Mouse (Mus musculus): ENCODE results near the gene Fam98c.

DNA sequence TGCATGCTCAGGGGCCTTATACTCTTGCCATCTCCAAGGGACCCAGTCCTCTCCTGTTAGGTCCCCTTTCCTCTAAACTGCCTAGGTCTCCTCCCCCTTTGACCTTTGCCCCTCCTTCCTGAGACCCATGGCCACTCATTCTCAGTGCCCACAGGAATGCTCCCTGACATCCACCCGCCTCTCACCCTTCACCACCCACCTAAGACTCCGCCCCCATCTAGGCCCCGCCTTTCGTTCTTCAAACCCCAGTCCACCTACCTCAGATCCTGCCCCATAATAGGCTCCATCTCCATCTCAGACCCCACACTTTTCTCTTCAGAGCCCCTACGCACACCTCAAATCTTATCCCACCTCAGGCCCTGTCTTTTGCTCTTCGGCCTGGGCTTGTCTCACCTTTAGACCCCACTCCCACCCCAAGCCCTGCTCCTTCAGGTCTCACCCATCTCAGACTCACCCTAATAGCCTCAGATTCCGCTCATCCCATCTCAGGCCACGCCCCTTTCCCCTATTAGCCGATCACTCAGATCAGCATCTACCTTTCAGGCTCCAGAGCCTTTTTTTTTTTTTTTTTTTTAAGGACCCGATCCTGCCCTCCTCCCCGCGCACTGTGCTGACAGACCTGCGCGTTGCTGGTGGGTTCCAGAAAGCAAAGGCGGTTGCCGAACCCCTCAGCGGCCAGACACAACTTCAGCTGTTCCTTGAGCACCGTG is 37.7 kb downstream of the Fam98c start:
- TF ChIP-seq CTCF (IDR thresholded peaks at IDR 0.05; ENCODE audit: control insufficient read depth, insufficient read depth, insufficient read length): no peak
- TF ChIP-seq MYOG (IDR thresholded peaks at IDR 0.05; ENCODE audit: control insufficient read depth, extremely low read depth, insufficient read length): no peak
